Mouse (Mus musculus): ENCODE measurements around the gene Specc1l.

- TF ChIP-seq POLR2A (IDR thresholded peaks at IDR 0.05; ENCODE audit: low read depth, low read length) (no peak), CTCF (conservative IDR thresholded peaks at IDR 0.05; ENCODE audit: insufficient read depth, insufficient read length, low read depth, low read length) (no peak)
Measured at GRCm38 (mm10) chr10:75210841-75211240, 1.0 kb upstream of the Specc1l start.
